Mouse (Mus musculus) thymus, postnatal 4 days (tissue): Measurements from ENCODE around the gene Gm382.

ENCODE experiments used
- DNase-seq: peaks from one replicate; pipeline ENCODE4 v3.0.0; 2021

The Gm382 gene

GRCm38 (mm10) chrX:127039672-127040071 is at the start of gene Gm382:
TSS of gene Gm382 (plus strand) at chrX:127039972.
- no peak for DNase-seq

- DNase-seq = no peak
Measured at GRCm38 (mm10) chrX:127070179-127070578, 30.4 kb downstream of the Gm382 start.

GRCm38 (mm10) chrX:127091282-127091681 is 51.5 kb downstream of the Gm382 start:
- DNase-seq = no peak

GRCm38 (mm10) chrX:127093036-127093435 is 53.3 kb downstream of the Gm382 start:
- no peak for DNase-seq

- DNase-seq = no peak
Measured at GRCm38 (mm10) chrX:127093961-127094360, 54.2 kb downstream of the Gm382 start.

GRCm38 (mm10) chrX:127104341-127104740 is 64.6 kb downstream of the Gm382 start:
- no peak for DNase-seq
